Mouse (Mus musculus) lung, adult 18-20 months (tissue): Measurements from ENCODE around the gene Gm44511.
"Not testable (repeated sequence)": the region's sequence is repeated elsewhere in the genome, so short reads cannot be mapped to it uniquely, and the experiment has no call there.

Experiments
- DNase-seq, 2 experiments: peaks; one replicate each; pipeline ENCODE4 v3.0.0; 2022; ENCODE audit warnings: mixed read lengths in 2 of 2

Gene Gm44511

DNA sequence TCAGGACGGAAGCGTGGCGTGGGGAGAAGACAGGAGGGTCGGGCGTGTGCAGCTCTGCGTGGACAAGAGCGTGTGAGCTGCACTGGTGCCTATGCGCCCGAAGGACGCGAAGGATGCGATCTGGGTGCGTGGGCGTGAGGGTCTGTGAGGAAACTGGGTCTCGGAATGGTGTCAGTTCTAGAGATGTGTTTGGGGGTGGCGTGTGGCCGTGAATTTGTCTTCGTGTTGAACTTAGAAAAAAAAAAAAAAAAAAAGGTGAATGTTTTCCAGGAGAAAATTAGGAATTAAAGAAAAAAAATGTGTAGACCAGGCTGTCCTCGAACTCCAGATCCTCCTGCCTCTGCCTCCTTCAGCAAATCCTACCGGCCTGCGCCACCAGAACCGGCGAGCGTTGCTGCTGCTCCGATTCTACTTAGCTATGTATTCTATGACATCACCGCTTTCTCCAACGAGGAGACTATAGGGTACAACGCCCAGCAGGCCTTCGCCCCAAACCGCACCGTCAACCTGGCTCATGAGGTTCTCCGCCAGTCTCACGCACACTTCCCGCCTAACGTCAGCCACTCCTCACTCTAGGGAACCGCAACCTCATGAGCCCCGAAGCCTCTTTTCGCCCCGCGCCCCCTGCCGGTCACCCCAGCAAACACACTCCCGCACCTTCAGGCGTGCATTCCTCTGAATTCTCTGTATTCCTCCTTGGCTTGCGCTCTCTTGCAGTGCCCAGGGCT, 65.5 kb downstream of the Gm44511 start:
- DNase-seq = peak; percentile 86 to 87

- peak; percentile 93 for DNase-seq
Observed at GRCm38 (mm10) chr6:128760016-128760415, 66.1 kb downstream of the Gm44511 start.

DNA sequence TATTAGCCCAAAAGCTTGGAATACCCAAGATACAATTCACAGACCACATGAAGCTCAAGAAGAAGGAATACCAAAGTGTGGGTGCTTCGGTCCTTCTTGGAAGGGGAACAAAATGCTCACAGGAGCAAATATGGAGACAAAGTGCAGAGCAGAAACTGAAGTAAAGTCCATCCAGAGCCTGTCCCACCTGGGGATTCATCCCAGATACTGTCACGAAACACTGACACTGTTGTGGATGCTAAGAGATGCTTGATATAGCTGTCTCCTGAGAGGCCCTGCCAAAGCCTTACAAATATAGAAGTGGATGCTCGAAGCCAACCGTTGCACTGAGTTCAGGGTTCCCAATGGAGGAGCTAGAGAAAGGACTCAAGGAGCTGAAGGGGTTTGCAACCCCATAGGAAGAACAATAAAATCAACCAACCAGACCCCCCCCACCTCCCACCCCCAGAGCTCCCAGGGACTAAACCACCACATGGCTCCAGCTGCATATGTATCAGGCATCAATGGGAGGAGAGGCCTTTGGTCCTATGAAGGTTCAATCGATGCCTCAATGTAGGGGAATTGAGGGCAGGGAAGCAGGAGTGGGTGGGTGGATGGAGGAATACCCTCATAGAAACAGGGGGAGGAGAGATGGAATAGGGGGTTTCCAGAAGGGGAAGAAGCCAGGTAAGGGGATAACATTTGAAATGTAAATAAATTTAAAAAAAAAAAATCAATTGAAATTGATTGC, 66.7 kb downstream of the Gm44511 start:
- DNase-seq = no peak

DNA sequence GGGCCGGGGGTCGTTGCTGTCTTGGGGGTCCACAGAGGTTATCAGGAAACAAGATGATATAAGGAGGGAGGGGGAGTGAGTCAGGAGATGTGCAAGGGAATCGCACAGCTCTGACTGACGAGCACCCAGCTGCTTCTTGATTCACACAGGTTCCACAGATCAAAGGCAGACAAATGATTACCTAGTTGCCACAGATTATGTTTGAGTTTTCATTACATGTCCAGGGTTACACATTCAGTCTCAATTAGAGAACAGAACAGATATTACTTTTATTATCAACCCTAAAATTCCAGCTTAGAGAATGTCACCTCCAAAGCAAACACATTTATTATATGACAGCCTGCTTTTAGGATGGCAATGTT, 70.7 kb downstream of the Gm44511 start:
- DNase-seq = not testable (repeated sequence)

DNA sequence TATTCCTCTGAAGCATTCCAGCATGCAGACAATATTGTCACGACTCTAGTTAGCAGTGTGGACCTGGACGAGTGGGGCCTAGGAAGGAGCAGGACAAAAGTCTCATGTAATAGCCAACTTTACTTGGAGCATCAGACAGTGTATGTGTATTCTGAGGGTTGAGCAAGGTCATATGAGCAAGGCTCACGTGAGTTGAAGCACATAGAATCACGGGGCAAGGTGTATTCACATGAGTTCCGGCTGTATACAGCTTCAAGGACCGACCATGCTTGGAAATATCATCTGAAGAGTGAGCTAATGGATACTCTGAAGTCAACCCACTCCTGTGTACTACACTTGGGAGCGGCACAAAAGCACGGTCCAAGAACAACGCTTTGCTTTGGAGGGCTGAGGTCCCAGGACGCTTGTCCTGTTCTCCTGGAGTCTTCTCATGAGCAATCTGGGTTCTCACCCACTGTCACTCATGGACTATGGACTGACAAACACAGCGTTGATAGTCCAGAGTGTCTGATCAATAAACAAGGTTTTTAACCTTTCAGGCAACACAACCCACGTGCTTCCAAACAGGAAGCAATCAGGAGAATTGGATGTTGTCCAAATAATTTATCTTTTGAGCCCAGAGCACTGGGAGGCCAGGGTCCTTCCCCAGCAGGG, 71.2 kb downstream of the Gm44511 start:
- not testable (repeated sequence) for DNase-seq

GRCm38 (mm10) chr6:128754265-128754664, 71.8 kb downstream of the Gm44511 start:
- peak in 1 of 2 experiments; percentile 14 for DNase-seq

DNA sequence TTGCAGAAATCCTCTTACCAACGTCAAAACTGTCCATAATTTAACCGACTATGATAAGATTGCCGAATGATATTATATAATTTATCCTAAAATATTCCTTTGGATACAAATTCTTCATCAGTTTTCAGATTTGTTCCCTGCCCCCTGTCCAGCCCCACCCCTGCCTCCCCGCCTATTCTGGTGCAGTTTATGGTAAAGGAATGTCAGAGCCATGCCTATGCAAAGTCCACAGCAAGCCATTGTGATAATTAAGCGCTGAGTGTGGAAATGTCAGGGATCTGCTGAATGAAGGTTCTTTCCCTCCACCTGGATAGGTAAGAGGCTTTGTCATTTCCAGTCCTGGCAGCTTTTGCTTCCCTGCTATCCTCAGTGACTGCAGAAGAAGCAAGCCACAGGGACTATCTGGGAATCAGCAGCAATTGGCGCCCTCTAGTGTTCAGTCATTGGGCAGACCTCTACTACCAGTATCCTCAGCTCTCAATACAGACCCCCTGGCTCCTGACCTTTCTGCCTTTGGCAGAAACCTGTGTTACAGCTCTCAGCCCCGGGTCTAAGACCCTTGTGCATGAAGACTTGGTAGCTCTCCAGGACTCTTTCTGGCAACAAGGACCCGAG, 72.4 kb downstream of the Gm44511 start:
- peak; percentile 77 to 85 for DNase-seq

- not testable (repeated sequence) for DNase-seq
Observed at GRCm38 (mm10) chr6:128747006-128747405, 79.1 kb downstream of the Gm44511 start.

GRCm38 (mm10) chr6:128737445-128737844, 88.7 kb downstream of the Gm44511 start:
- DNase-seq = no peak

GRCm38 (mm10) chr6:128736100-128736499, 90.0 kb downstream of the Gm44511 start:
- peak; percentile 26 to 39 for DNase-seq

DNA sequence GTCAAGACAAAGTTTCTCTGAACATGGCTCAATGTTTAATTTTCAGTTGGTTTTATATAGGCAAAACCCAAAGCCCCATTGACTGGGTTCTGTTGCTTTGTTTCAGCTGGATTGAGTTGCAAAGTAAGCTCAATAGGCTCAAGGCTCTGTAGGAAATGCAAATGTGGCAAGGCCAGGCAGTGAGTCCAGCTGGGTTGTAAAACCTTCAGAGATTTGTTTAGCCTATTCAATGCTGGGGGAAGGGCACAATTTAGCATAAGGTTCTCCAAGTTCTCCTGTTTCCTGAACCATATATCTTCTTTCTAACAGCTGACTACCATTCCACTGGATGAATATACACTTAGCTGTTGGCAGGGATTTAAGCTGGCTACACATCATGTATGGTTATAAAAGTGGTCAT, 91.2 kb downstream of the Gm44511 start:
- DNase-seq = no peak

DNA sequence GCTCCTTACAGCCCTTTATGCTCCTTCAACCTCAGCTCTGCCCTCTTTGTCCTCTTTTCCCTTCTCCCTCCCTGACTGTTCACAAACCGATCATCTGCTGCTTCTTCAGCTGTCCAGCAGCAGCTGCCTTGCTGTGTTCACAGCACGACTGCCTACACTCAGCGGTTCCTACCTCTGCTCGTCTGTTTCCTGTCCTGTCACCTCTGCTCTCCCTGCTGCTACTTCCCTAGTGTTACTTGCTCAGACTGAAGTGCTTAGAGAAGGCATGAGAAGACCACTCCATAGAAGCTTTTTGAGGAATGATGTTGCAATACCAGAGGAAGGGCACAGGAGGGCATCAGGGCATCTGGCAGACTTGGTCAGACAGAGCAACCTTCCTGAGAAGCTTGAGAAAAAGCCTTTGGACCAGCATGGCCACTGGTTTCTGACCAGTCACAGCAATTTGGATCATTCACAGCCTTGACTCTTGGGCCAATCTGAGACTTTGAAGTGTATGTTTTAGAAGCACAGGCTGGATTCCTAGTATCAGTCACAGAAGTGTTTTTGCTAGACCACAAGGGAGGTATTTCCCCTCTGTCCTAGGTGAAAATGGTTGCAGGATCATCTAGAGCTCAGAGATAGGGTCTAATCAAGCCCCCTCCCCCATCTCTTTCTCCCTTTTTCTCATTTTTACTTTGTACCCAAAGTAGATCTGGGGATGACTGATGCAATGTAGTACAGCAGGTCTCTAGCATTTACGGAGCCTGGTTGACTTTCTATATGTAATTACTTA, 92.0 kb downstream of the Gm44511 start:
- DNase-seq = peak in 1 of 2 experiments; percentile 14

DNA sequence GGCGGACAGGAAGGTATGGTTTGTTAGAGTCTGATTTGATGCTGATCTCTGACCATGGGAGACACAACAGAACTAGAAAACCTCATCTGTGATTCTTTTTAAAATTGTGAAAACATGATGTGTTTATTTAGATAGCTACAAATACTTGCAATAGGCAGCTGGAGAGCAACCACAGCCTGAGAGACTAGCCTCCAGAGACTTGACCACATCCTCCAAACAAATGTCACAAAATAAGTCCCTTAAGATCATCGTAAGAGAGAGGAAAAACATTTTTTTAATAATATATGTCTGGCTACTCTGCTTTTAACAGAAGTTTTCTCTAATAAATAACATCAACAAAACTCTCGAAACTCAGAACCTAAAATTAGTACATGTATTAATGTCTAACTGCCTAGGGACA, 94.1 kb downstream of the Gm44511 start:
- no peak for DNase-seq
